Mouse (Mus musculus) ovary, adult 18-20 months (tissue): ENCODE measurements around the gene Rhou.

Experiments used
- DNase-seq: peaks from one replicate; pipeline ENCODE4 v3.0.0; 2022; ENCODE audit warnings: low spot score, mixed read lengths

Gene Rhou

DNA sequence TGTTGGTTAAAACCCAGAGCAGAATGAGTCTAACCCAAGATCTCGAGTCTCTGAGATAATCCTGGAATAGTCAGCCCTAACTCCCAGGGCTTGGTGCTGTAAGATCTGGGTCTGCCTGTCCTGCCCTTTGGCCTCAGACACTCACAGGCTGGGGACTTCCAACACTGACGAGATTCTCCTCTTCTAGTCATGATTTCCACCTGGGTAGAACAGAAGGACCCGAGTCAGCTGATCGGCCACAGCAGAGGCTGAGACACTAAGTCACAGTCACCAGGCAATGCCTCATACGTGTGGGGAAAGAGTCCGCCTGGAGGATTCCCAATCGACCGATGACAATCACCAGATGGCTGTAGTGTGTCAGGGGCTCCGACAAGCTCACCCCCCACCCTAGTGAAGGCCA lies 42.4 kb downstream of the Rhou start:
- DNase-seq, result no peak

- no peak for DNase-seq
These were observed 43.6 kb downstream of the Rhou start for GRCm38 (mm10) chr8:123697329-123697728.

- no peak for DNase-seq
These were observed 46.8 kb downstream of the Rhou start for GRCm38 (mm10) chr8:123700399-123701070.

DNA sequence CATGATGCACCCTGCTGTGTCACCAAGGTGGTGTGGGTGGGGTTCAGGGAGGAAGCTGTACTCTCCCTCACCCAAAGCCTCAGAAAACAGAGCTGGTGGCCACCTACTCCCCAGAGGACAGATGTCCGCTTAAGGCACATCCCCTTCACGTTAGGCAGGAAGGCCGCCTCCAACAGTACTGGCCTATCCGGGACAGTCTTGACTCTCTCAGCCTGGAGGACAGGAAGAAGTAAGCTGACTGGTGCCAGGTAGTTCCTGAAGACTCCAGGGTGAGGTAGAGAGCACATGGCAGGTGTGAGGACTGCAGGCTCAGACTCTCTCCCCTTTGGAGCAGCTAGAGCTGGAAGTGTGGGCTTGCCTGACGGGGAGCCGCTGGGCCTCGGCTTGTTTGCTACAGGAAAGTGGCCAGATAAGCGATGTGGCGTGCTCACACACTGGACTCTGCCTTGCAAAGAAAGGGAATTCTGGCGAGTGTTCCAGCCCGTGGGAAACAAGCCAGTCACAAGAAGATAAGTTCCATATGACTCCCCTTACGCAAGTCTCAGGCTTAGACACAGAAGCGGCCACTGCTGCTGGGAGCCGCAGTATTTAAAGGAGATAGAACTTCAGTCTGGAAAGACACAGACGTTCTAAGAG lies 48.3 kb downstream of the Rhou start:
- peak; percentile 52 for DNase-seq

GRCm38 (mm10) chr8:123705376-123705775 lies 51.6 kb downstream of the Rhou start:
- DNase-seq, result no peak

DNA sequence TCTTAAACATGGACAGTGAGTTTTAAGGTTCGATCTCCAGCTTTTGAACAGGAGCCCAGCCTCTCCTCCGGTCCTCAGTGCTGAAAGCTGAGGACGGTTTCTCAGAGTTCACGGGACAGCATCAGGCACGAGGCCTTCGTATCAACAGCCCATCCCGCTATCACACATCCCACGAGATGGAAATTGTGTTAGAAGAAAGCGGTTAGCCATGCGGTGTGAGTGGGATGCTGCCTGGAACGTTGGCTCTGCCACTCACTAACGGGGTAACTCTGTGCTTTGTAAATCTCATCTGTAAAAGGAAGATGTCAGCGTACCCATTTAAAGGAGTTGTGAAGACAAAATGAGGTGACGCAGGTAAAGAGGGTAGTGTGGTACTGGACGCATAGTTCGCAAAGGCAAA lies 53.4 kb downstream of the Rhou start:
- no peak for DNase-seq

GRCm38 (mm10) chr8:123708729-123709128 lies 55.0 kb downstream of the Rhou start:
- DNase-seq, result no peak

- DNase-seq, result no peak
These were observed 56.6 kb downstream of the Rhou start for GRCm38 (mm10) chr8:123710335-123710734.
